Mouse (Mus musculus): ENCODE data around the gene Zfp830.

Zfp830 gene

DNA sequence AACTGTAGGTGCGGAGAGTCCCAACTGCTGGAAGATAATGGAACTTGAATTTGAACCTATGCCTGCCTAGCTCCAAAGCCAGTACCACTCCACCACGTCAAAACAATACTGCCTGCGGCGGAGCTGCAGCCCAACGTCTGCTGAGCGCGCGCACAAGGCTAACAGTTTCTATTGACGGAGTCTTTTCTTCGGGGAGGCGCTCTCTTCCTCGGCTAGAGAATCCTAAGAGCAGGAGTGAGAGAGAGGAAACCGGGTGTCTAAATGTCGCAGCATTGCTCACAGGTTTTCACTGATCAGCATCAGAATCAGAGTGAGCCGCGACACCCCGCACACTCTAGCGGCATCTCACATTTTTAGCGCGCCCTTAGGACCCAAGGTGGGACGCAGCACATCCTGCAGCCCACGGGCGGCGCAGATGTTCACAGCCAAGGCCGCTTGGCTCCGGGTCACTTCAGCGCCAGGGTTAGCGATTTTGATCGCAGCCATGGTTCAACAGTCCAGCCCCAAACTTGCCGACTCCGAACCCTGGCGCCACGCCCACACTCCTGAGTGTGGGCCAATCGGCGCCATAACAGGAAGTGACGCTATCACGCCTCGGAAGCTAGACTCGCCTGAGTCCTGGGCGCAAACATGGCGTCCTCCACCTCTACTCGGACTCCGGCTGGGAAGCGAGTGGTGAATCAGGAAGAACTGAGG is at the start of gene Zfp830, which contains the start of gene Cct6b:
Gene Zfp830, plus strand, starts transcription at position 604 of the 696 bp plus-strand sequence.
Gene Cct6b, minus strand, starts transcription at position 580 of the 696 bp plus-strand sequence.
- peak; percentile 97 for DNase-seq

DNA sequence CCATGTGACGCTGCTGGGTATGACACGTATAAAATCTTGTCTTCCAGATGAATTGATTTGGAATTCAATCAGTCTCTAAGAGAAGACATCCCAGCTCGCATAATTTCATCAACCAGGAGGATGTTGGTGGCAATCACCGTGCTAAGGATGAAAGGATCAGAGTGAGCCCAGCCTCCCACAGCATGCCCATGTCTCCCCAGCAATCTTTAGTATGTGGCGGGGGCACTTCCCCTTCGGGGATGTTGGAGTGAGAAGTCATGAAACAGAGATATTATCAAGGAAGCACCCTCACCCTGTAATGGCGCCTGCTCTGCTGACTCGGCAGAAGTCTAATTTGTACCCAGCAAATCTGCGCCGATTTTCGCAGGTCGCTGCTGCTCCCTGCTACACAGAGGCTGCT is 44.9 kb upstream of the Zfp830 start:
- DNase-seq: no peak

DNA sequence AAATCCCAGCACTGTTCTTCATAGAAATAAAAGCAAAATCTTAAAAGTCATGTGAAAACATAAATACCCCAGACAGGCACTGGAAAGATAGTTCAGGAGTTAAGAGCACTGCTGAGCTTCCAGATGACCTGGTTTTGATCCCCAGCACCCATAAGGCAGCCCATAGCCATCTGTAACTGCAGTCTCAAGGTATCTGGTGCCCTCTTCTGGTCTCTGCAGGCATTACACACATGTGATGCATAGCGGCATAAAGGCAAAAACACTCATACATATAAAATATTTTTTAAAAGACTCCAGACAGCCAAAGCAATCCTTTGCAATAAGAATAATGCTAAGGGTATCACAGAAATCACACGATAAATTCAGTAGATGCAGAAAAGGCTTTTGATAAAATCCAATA is 37.3 kb upstream of the Zfp830 start:
- no peak for DNase-seq

DNA sequence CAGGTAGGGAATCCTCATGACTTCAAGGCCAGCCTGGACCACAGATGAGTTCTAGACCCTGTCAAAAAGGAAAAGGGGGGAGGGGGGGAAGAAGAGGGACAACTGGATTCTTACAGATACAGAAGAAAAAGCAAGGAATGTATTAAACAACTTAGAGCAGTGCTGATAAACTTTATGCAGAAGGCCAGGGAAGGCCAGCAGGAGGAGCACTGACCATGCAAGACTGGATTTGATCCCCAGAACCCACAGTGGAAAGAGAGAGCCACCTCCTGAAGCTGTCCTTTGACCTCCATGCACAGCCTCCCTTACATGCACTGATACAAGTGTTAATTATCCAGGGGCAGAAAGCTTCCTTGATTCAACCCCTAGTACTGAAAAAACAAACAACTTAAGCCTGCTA is 29.9 kb upstream of the Zfp830 start:
- peak; percentile 19 for DNase-seq

DNA sequence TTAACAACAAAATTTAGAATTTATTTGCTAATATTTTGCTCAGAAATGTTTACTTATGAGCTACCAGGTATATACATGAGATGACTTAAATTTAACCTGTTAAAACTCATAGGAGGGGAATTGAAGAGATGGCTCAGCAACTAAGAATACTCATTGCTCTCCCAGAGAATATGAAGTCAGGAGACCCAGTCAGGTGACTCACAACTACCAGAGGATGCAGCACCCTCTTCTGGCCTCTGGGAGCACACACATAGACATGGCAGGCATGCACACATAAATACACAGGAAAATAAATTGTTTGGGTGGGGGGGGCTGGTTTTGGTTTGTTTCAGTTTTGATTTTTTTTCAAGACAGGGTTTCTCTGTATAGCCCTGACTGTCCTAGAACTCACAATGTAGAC is 25.1 kb upstream of the Zfp830 start:
- DNase-seq: no peak

DNA sequence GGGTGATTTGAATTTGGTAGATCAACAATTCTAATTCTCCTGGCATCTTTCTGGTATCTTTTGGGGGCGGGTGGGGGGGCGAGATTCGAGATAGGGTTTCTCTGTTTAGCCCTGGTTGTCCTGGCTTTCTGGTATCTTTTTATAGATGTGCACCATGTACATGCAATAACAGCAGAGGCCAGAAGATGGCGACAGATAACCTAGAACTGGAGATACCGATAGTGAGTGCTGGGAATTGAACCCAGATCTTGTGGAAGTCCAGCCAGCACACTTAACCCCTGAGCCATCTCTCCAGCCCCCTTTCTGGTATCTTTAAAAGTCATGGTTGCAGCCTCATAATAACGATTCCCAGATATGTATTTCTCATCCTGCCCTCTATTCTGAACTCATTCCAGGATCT is 18.0 kb upstream of the Zfp830 start:
- DNase-seq: peak; percentile 58

DNA sequence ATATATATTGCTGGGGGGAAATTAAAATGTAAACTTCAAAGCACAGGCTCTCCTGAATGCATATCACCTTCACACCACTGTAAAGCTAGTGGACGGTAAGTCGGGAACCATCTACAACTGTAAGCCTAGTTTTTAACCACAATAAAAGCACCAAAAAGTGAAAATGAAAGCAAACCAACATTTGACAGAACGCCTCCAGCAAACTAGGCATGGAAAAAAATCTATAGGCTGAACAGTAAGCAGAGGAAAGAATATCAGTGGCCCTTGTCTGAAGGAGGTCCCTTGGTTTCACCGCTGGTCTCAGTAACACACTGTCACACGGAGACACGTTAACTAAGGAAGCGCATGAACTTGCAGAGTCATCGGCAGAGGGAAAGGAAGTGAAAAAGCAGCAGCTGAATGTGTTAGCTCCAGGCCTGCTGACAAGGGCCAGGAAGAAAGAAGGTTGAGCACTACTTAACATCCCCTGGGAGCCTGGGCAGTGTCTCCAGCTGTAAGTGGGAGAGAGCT is 17.2 kb upstream of the Zfp830 start:
- DNase-seq: peak; percentile 9

DNA sequence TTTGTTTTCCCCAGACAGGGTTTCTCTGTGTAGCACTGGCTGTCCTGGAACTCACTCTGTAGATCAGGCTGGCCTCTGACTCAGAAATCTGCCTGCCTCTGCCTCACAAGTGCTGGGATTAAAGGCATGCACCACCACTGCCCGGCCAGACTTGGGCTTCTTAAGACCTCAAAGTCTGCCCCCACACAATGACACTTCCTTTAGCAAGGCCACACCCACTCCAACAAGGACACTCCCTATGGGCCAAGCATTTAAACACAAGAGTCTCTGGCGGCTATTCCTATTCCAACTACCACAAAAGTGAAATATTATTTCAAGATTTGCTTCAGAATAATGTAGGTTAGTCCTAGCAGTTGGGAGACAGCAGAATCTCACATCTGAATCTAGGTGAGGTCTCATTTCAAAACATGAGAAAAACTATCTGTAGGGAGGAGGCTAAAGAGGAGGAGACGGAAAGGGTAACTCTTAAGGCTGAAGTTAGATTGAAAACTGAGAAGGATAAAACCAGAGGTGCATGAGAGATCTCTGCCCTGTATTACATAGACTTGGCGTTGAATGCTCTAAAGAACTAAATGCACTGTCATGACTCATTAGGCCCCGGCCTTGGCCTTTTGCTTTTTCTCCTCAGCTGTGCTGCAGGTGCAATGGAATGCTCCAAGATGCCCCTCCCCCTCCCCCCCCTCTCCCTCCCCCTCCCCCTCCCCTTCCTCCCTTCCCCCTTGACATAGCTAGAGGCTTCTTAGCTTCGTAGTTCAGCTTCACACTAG is 11.6 kb upstream of the Zfp830 start:
- DNase-seq: no peak

DNA sequence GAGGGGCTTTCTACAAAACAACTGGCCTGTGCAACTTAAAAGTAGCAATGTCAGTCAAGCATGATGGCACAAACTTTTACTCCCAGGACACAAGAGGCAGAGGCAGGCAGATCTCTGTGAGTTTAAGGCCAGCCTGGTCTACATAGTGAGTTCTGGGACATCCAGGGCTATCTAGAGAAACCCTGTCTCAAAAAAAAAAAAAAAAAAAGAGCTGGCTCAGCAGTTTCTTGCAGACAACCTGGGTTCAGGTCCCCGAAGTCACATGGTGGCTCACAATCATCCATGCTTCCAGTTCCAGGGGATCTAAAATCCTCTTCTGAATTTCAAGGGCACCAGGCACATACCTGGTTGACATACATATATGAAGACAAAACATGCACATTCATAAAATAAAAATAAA is 8.2 kb upstream of the Zfp830 start:
- DNase-seq: no peak

DNA sequence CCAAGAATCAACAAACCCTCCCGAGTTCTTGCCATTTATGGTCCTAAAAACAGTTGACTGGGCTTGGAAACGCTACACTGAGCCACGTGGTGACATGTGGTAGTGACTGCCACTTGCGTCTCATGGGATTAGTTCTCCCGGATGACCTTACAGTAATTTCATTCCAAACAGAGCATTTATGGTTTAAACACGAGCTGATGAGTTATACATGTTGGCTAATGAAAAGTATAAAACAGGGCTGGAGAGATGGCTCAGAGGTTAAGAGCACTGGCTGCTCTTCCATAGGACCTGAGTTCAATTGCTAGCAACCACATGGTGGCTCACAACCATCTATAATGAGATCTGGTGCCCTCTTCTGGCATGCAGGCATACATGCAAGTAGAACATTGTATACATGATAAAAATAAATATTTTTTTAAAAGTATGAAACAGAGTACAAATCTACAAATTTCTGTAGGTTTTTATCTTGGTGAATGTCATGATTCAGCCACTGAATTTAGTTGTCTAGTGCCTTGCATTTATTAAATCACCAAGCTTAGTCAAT is 1.8 kb upstream of the Zfp830 start:
- no peak for DNase-seq

DNA sequence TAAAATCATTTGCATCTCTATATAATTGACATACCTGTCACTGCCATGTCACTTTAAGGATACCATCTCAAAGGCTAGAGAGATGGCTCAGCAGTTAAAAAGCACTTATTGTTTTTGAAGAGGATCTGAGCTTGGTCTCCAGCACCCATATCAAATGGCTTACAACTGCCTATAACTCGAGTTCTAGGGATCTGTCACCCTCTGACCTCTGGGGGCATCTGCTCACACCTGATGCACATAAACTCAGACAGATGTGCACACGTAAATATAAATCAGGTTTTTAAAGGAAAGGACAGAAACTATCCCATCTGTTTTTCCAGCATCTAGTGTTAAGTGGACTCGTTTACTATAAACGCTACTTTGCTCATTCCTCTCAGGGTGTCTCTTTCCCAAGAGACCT is 884 bp upstream of the Zfp830 start:
- no peak for DNase-seq

DNA sequence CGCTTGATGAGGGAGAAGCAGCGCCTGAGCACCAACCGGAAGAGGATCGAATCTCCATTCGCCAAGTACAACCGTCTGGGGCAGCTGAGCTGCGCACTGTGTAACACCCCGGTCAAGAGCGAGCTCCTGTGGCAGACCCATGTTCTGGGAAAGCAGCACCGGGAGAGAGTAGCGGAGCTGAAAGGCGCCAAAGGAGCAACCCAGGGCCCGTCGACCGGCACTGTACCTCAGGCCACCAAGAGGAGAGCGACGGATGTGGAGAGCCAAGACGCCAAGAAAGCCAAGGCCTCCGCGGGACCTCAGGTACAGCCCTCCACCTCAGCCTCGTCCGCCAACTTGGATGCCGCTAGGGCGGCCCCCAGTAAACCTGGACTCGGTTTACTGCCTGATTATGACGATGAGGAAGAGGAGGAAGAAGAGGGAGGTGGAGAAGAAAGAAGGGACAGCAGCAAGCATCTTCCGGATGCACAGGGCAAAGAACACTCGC is 336 bp downstream of the Zfp830 start:
- DNase-seq: no peak

DNA sequence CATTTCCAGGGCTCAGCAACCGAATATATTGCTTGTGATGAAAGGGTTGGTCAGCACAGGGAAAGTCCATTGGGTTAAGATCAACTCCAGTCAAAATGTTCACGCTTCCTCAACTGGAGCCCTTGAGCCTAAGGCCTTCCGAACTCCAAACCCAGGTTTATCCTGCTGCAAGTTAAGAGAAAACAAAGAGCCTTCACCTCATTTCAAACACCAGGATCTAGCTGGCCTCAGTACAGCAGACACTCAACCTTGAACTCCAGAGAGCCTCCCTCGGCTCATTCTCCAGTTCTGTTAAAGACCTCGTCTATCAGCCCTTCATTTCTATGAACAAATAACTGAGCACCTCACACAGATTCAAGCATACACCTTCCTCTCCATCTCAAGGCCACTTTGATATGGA is 16.0 kb downstream of the Zfp830 start:
- no peak for DNase-seq

DNA sequence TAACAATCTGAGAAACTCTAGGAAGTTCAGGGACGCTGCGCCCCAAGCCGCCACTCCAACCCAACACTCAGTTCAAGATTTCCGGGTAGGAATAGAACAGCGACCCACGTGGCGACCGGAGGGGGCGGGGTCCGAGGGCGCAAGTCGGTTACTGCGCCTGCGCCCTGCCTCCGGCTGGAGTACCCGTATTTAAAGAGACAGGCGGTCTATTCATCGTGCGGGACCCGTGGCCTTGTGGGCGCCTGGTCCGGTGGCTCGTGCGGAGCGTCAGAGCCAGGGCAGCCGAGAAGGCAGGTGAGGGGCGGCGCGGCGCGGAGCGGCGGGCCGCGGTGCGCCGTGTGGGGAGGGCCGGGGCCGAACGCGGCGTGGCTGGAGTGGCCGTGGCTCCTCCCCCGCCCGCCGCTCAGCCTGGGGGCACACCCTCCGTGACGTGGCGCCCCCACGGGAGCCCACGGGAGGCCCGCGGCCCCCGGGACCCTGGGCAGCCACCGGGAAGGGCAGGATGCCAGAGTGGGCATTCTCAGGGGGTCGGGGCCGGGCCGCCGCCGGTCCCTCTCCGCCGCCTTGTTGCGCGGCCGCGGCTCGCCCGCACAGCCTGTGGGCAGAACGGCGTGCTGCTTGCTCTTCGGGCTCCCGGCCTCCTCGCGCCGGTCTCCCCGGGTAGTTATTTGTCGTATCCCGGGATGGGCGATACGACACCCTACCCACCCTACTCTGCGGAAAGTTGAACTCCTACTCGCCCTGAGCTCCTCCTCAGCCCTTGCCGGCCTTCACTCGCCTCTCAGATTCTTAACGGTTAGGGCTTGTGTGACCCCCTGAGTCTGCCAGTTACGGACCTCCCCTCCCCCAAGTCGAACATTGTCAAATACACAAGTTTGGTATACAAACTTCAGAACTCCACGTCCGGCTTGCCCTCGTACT is 17.1 kb downstream of the Zfp830 start, which contains the start of gene Lig3:
Gene Lig3, plus strand, starts transcription at position 126 of the 921 bp plus-strand sequence.
- peak; percentile 98 for DNase-seq

DNA sequence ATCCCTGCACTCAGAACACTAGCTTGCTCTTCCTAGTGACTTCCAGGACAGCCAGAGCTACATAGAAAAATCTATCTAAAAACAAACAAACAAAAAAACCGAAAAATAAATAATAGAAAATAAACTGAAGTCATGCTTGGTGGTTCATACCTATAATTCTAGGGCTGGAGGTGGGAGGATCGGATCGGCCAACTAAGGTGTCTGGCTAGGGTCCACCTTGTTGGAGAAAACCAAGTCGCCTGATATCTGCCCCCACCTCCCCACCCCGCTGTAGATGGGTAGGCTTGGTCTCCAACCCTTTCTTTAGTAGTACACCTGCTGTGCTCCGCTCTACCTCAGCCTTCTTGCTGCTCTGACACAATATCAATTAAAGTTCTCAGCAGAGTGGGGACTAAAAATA is 18.1 kb downstream of the Zfp830 start:
- no peak for DNase-seq

DNA sequence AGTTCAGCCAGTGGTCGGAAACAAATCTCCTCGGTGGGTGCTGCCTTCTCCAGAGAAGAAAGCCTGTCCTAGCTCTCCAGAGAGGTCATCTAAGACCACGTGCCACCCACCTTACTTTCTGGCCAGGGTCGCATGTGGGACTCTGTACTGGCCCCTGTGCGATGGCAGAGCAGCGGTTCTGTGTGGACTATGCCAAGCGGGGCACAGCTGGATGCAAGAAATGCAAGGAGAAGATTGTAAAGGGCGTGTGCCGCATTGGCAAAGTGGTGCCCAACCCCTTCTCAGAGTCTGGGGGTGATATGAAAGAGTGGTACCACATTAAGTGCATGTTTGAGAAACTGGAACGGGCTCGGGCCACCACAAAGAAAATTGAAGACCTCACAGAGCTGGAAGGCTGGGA is 19.3 kb downstream of the Zfp830 start:
- DNase-seq: no peak

DNA sequence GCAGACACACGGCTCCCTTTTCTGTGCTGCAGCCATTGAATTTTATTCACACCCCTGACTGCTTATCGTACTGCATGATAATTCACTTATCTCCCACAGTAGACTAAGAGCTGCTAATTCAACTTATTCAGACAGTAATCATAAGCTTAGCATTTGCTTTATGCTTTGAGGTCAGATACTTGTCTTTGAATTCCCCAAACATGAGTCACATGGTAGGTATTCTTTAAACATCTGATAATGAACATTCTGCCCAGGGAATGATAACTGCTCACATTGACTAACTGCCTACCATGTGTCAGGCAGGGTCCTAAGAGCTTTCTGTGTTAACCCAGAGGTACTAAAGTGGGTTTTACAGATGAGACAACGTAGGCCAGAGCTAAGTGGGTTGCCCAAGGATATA is 42.5 kb downstream of the Zfp830 start:
- no peak for DNase-seq

DNA sequence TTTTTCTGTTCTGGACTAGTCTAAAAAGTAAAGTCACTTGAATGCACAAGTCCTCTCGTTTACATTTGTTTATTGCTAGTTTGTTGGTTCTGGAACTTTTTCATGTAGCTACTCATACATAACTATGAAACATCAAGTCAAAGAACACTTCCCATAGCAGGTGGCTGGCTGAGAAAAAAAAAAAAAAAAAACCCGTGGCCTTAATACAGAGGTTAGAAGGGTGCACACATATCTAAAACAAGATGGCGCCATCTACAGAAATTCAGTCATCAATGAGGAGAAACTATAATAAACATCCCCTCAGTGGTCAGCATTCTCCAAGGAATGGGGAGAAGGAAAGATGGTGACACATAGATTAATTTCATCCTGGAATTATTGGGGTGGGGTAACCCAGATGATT is 43.2 kb downstream of the Zfp830 start:
- DNase-seq: no peak

DNA sequence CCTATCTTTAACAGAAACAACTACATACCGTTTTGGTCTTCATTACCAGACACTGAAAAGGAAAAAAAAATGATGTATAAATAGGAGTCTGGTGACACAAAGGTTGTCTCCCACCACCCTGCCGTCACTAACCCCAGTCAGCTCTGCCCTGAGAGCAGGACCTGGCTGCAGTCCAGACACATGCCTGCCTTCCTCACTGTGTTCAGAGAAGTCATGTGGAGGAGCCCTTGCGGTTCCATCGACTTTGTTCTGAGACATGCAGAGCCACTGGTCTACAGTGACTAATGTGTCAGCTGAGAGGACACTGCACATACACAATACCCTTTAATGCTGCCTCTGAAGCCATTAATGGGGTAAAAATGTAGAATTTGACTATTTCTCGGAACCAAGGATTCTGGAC is 44.3 kb downstream of the Zfp830 start:
- DNase-seq: peak; percentile 40

All from kidney, postnatal 10 days (tissue).